Mouse (Mus musculus): Measurements from ENCODE around the gene Ank3.
"Not testable (repeated sequence)": the region's sequence is repeated elsewhere in the genome, so short reads cannot be mapped to it uniquely, and the experiment has no call there.

Ank3 gene

DNA sequence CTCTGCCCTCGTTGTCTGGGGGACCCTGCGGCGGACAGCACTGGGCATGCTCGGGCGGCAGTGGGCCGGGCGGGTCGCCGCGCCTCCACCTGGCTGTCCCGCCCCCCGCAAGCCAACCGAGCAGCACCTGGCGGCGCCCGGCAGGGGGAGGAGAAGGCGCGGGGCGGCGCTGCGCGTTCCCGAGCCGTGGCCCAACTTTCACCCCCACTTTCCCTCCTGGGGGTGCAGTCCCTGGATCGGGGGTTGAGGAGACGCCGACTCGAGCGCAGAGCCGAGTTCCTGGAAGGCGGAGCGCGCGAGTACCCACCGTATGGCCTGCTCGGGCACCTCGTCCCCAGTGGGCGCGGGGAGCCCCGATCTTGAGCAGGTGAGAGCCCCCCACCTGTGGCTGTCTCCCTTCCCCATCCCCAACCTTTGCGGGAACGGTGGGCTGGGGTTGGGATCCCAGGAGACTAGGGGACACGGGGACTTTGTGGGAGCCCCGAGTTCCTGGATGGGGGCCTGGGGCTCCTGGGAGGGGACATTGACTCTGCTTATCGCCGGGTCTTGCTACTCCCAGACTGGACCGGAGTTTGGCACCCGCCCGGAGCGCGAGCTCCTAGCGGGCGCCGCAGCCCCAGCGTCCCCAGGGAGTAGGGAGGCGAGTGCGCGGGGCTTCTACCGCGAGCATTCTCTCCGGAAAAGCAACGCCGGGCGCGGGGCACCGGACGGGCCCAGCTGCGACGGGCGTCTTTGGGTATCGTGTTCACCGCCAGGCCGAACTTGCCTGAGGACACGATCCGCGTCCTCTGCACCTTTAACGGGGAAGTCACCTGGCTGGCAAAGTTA, at the start of gene Ank3:
Ank3 (plus strand) TSS at position 11 of the 828 bp plus-strand sequence.
- peak; percentile 66 for DNase-seq (ENCODE audit: extremely low spot score, low spot score)

DNA sequence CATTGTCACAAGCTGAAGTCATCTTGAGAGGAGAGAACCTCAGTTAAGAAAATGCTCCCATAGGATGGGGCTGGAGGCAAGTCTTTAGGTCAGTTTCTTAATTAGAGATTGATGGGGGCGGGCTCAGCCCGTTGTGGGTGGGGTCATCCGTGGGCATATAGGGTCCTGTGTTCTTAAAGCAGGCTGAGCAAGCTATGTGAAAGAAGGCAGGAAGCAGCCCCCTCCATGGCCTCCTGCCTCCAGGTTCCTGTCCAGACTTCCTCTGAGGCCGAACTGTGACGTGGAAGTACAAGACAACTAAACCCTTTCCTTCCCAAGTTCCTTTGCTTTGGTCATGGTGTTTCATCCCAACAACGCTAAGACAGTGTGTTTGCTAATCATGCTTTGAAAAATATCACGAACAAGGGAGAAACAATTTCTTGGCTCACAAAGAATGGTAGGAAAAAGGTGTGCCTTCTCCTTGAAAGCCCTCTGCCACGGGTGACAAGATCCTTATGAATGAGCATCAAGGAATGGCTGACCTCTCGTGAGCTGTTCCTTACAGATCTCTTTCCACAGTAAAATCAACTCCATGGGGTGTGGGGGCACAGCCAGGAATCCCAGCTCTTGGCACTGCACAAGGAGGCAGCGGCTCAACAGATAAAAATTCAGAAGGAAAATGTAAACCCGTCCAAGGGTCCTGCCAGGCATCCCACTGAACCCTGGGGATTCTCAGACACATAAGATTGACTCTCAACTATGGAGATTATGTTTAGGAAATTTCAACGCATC, 47.3 kb upstream of the Ank3 start:
- DNase-seq (ENCODE audit: extremely low spot score, low spot score) = no peak

DNA sequence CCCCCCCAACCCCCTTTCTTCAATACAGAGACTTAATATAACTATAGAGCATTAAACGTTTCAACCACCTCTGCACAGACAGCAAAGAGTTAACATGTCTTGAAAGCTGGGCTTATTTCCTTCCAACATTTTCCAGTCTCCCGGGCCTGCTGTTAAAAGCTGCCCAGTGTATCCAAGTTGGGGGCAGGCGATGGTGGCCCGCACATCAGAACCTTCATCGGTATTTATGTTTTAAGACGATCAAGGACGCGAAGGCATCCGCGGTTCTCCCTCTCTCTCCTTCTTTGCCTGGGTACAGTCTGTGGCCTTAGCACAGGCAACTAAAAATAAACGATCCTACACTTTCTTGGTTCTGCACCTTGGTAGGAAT, 46.7 kb upstream of the Ank3 start:
- DNase-seq (ENCODE audit: extremely low spot score, low spot score) = no peak

DNA sequence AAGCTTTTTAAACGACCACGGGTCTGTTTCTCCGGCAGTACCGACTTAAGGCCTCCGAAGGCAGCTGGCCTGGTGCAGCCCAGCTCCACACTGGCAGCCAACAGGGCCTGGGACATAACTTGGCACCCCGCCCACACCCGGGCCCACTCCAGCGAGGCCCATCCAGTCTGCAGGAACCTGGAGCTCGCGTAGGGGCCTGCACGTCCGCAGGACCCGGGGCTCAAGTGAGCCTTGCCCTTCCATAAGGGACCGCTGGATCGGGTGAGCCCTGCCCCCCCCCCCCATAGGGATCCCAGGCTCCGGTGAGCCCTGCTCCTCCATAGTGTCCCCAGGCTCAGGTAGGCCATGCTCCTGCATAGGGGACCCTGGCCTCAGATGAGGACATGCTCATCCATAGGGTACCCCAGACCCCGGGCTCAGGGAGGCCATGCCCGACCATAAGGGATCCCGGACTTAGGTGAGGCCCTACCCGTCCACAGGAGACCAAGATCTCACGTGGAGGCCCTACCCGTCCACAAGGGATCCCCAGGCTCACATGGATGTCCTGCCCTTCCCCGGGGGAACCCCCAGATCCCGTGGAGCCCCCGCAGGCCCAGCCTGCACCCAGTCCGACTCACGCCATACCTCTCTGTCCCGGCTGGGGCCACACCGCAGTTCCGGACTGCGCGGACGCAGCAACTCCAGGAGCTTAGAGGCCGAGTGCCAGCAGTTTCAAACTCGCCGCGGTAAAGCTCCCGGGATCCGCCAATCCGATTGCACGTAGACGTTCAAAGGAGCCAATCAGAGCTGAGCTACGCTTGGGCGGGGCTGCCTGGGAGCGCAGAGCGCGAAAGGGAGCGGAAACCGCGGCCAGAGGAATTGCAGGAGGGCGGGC, 46.1 kb upstream of the Ank3 start, which contains the start of gene Cdk1:
Cdk1 (minus strand) TSS at position 727 of the 874 bp plus-strand sequence.
- peak; percentile 96 for DNase-seq (ENCODE audit: extremely low spot score, low spot score)

DNA sequence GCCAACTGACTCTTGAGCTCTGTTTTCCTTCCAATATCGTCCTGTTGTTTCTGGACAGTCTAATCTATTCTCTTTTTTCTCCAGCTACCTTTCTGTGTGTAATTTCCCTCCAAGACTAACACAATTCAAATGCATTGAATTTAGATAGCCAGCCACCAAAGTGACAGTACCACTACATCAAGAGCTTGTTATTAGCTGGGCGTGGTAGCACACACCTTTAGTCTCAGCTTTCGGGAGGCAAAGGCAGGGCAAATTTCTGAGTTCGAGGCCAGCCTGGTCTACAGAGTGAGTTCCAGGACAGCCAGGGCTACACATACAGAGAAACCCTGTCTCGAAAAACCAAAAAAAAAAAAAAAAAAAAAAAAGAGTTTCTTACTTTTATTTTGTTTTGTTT, 45.5 kb upstream of the Ank3 start:
- DNase-seq (ENCODE audit: extremely low spot score, low spot score) = not testable (repeated sequence)

DNA sequence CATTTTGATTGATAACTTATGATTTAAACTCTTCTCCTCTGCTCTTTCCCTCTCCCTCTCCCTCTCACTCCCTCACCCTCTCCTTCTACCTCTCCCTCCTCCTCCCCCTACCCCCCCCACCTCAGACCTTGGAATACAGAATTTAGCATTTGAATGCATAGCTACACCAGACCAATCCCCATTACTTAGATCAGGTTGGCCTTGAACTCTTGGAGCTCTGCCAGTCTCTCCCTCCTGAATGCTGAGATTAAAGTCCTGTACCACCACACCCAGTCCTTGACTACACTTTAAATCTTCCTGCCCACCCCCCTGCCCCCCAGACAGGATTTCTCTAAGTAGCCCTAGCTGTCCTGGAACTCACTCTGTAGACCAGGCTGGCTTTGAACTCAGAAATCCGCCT, 38.9 kb upstream of the Ank3 start:
- no peak for DNase-seq (ENCODE audit: extremely low spot score, low spot score)

DNA sequence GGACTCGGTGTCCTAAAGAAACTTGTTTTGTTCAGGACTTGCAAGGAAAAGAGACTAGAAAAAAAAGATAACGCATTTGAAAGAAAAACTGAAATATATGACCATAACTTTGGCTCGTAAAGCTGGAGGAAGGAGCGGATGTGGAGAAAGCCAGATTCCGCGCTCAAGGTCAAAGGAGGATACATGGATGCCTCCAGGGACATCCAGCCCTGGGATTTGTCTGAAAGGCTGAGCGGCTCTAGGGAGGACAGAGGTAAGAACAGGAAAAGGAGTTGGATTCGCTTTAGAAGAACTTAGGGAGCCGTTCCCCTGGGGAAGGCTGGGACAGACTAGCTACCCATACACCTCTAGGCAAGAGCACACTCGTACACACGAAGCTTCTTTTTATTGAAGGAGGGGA, 32.4 kb upstream of the Ank3 start:
- no peak for DNase-seq (ENCODE audit: extremely low spot score, low spot score)

DNA sequence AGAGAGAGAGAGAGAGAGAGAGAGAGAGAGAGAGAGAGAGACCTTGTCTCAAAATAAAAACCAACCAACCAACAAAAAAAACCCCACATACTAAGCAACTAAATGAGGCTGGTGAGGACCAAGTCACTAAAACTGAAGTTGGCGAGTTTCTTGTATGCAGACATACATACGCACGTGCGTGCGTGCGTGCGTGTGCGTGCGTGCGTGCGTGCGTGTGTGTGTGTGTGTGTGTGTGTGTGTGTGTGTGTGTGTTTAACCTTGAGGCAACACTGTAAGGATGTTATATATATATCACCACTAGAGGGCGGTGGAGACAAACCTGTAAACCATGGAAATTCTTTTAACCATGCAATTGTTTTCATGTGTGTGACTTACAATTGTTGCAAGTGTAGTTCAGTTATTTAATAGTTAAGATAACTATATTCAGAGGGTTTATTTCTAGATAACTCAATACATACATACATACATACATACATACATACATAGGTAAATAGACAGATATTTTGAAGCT, 31.6 kb upstream of the Ank3 start:
- DNase-seq (ENCODE audit: extremely low spot score, low spot score) = no peak

DNA sequence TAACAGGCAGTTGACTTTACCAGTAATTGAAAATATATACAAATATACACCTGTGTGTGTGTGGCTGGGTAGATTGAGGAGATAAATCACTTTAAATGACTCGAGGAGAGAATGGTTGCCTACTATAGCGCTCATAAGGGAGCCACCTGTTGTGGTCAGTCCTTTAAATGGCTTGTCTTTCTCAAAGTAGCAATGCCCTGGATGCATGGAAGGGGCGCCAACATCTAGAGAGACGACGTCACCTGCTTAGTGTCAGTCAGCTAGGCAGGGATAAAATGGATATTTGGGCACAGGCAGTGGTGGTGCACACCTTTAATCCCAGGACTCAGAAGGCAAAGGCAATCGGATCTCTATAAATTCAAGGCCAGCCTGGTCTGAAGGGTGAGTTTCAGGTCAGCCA, 29.3 kb upstream of the Ank3 start:
- DNase-seq (ENCODE audit: extremely low spot score, low spot score) = no peak

DNA sequence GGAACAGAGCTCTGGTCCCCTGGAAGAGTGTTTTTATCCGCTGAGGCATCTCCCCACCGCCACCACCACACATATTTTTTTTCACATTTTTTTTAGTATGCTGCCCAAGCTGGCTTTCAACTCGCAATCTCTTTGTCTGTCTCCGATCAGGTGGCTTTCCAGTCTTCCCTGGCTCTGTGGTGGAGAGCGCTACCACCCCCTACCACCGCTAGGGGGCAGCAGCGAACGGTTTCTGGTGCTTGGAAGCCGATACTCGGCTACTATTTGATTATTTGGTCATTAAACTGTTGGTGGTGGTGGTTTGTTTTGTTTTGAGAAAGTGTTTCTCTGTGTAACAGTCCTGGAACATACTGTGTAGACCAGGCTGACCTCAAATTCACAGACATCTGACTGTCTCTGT, 27.1 kb upstream of the Ank3 start:
- peak; percentile 69 for DNase-seq (ENCODE audit: extremely low spot score, low spot score)

DNA sequence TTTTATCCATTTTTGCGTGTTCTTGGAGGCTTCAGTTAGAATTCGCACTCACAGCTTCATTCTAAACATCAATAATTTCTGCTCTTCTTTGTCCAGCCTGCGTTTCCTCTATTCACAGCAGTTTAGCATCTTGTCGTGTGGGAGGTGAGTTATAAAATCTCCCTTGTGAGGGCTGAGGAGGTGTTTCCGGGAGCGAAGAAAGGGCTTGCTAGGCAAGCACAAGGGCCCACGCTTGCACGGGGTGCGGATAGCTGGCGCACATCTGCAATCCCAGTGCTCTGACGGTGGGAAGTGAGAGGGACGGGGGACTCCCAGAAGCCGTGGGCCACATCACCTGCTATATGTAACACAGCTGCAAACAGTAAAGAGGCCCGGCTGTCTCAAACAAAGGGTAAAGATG, 26.5 kb upstream of the Ank3 start:
- DNase-seq (ENCODE audit: extremely low spot score, low spot score) = no peak

DNA sequence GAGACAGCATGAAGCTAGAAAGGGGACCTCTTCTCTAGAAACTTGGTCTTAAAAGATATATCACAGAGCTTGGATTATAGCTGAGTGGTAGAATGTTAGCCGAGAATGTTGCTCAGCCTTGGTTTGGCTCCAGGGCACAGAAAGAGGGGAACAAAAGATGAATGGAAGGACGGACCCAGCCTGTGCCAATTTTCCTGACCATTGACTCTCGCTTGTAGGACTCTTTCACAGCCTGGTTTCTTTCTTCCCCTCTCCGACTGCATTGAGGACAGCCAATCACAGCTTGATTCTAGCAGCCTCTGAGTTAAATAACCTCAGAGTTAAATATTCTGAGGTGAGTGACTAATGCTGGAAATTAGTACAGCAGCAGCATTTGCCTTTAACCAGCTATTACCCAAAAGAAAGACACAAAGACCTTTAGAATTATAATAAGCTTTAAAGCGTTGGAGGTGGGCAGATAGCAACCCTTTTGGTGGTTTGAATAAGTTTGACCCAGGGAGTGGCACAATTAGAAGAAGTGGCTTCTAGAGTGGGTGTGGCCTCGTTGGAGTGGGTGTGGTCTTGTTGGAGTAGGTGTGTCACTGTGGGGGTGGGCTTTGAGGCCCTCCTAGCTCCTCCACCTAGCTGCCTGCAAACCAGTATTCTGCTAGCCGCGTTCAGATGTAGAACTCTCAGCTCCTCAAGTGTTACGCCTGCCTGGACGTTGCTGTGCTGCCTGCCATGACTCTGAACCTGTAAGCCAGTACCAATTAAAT, 24.6 kb upstream of the Ank3 start:
- DNase-seq (ENCODE audit: extremely low spot score, low spot score) = no peak

DNA sequence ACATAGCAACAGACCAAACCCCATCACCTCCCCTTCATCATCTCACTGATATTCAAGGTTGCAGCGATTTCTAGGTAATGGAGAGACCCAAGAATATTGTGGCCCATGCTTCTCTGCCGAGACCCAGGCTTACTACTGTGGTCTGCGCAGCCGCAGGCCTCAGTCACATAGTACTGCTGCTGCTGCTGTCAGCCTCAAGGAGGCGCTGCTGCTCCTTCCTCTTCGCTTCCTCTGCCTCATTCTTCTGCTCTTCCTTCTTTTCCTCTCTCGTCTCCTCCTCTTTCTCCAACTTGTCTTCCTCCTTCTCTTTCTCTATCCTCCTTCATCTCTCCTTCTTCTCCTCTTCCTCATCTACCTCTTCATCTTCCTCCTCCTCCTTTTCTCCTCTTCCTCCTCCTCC, 23.4 kb upstream of the Ank3 start:
- DNase-seq (ENCODE audit: extremely low spot score, low spot score) = no peak

DNA sequence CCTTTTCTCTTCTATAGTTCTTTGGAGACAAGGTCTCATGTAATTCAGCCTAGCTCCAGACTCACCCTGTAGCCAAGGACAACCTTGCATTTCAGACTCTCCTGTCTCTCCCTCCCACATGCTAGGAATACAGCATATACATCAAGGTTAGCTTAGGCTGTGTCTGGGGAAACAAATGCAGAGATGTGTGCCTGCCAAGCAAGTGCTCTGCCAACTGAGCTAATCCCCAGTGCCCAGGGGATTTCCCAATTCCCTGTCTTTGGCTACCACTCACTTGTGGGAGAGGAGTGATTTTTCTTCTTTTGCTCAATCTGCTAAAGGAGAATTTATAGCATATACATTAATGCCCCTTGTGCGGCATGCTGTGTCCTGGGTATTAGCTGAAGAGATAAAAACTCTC, 15.4 kb upstream of the Ank3 start:
- no peak for DNase-seq (ENCODE audit: extremely low spot score, low spot score)

DNA sequence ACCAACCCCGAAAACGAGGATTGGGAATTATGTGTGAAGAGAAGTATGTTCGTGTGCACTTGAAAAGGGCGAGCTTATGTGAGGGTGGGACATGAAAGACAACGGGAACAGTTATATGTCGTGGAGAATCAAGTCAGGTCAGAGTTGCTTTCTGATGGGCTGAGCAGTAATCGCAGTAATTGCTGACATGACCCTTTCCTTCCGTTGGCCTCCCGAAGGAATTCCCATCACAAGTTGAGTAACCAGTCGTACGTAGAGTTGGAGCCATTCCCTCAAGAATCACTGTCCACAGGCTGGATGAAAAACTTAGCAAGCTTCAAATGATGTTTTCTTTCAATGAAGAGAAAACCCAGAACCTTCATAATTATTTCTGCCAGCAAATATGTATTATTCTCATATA, 13.9 kb upstream of the Ank3 start:
- no peak for DNase-seq (ENCODE audit: extremely low spot score, low spot score)

DNA sequence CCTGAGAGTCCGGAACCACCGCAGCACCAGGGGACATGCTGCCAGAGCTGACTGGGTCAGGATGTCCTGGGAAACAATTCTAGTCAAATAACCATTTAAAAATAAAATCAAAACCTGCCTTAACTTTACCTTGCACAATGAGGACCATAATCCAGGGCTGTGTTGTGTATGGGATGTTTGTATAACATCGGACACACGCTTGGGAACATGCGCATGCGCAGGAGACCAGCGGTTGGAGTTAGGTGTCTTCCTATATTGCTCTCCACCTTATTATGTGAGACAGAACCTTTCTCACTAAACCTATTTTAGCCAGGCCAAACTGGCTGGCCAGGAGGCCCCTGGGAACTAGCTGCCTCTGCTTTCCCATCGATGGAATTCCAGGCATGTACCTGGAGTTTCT, 13.4 kb upstream of the Ank3 start:
- no peak for DNase-seq (ENCODE audit: extremely low spot score, low spot score)

DNA sequence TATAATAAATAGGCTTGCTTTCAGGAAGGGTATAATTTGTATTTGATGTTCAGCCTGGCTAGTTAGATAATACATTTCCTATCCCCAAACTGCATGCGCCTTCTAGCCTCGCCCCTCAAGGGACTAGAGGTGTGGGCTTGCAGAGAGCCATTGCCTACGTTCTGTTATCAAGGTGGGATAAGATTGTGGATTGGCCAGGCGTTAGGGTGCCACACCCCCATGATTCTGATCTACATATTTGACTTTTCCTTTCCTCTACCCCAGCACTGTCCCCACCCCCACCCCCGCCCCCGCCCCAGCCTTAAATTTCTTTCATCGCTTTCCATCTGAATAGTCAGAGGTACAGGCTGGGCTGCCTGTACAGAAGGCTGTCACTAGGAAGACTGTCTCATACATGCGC, 11.8 kb upstream of the Ank3 start:
- no peak for DNase-seq (ENCODE audit: extremely low spot score, low spot score)

DNA sequence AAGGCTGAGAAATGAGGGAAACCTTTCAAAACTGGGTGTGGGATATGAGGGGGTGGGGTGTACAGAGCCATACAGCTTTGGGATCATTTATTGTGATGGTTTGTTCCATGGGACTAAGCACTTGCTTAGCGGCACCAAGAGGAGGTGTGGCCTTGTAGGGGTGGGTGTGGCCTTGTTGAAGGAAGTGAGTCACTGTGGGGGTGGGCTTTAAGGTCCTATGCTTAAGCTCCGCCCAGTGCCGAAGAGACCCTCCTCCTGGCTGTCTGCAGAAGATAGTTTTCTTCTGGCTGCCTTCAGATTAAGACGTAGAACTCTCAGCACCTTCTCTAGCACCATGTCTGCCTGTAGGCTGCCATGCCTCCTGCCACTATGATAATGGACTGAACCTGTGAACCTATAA, 9.1 kb upstream of the Ank3 start:
- no peak for DNase-seq (ENCODE audit: extremely low spot score, low spot score)

DNA sequence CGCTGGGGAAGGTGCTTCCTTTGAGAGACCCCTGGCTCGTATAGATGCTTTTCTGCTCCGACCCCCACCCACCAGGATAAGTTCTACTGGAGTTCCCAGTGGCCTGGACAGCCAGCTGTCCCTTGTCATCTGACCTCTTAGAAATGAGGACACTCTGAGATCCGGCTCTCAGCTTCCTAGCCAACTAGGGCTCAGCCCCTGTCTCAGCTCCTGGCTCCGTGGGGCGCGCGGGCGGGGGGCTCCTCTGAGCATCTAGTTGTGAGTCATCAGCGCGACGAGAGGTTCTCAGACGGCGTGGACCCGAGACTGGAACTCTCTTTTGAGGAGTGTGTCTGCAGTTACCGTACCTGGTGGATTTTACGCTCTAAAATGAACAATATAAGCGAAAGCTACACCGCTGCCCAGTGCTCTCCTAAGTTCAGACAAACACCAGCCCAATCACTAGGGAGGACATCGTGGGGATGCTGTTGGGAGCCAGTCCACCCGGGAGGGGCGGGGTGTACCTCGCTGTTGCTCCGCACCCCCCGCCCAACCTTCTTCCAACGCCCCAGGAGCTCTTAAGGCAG, 293 bp upstream of the Ank3 start:
- peak; percentile 65 for DNase-seq (ENCODE audit: extremely low spot score, low spot score)

DNA sequence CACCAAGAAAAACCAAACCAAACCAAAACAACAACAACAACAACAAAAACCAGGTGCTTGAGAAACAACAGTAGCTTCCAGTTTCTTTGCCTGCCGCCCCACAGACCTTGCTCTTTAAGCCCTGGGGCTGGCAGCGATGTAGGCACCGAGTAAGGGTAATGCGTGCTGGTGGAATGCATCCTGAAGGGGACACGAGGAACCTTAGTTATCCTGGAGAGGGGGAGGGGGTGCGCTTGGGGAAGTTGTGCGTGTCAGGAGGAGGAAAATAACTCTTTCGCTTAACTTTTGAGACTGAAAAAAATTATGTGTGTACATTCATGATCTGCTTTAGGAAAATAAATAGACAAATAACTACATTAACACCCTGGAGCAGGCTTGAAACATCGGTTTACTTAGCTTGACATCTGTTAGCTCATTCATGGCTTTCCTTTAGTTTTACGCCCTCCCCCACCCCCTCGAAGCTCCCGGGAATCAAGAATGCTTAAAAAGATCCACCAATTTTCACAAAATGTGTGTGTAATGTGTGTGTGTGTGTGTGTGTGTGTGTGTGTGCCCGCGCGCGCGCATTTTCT, 1.3 kb downstream of the Ank3 start:
- peak; percentile 43 for DNase-seq (ENCODE audit: extremely low spot score, low spot score)

All from neural tube, embryonic 10.5 days (tissue).